Mouse (Mus musculus) cerebellum, adult 9-10 months (tissue): ENCODE data around the gene Gm38431.

Experiments
- DNase-seq: peaks from one replicate; pipeline ENCODE4 v3.0.0; 2022

The Gm38431 gene

DNA sequence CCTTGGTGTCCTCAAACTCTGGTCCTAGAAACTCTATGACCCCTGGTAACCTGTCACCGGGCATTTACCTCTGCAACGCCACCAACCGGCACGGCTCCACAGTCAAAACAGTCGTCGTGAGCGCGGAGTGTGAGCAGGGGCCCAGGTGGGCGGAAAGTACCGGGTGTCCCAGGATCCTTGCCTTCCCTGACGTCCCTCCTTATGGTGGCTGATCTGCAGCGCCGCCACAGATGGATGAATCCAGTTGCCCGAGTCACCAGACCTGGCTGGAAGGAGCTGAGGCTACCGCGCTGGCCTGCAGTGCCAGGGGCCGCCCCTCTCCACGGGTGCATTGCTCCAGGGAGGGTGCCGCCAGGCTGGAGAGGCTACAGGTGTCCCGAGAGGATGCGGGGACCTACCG lies 55.1 kb downstream of the Gm38431 start:
- no peak for DNase-seq

DNA sequence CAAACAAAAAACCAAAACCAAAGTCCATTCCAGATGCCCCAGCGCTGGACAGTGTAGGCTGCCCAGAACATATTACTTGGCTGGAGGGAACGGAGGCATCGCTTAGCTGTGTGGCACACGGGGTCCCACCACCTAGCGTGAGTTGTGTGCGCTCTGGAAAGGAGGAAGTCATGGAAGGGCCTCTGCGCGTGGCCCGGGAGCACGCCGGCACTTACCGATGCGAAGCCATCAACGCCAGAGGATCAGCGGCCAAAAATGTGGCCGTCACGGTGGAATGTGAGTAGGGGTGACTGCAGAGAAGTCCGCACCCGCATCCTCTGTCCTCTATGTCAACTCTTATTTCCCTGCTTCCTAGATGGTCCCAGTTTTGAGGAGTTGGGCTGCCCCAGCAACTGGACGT lies 55.6 kb downstream of the Gm38431 start:
- no peak for DNase-seq

DNA sequence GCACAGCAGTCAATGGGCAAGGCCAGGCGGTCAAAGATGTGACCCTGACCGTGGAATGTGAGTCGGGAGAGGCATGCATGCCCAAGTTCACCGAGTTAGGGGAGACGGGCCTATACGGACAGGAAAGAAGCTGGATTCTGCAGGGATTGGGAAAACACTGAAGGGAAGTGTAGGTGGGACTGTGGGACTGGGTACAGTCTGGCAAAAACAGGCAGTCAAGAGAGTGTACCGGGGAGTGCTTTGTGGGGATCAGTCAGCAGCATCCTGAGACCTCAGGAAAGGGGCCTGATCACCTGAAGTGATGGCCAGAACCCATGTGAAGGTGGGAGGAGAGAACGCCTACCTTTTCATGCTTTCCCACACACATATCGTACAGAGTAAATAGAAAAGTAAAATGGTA lies 56.2 kb downstream of the Gm38431 start:
- no peak for DNase-seq

DNA sequence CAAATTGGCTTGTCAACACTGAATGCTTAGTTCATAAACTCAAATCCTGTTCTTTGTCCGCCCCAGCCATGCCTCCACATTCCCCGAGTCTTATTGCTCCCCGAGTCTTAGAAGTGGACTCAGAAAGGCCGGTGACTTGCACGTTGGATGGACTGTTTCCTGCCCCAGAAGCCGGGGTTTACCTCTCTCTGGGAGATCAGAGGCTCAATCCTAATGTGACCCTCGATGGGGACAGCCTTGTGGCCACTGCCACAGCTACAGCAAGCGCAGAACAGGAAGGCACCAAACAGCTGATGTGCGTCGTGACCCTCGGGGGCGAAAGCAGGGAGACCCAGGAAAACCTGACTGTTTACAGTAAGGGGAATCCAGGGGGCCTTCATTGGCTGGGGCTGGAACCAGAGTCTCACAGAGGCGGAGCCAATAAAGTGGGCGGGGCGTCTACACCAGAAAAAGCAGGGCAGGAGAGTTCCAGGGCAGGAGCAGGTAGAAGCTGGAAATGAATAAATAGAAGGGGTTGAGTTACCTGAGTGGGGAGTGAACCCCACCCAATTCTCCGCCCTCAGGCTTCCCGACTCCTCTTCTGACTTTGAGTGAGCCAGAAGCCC lies 57.2 kb downstream of the Gm38431 start:
- DNase-seq: no peak

DNA sequence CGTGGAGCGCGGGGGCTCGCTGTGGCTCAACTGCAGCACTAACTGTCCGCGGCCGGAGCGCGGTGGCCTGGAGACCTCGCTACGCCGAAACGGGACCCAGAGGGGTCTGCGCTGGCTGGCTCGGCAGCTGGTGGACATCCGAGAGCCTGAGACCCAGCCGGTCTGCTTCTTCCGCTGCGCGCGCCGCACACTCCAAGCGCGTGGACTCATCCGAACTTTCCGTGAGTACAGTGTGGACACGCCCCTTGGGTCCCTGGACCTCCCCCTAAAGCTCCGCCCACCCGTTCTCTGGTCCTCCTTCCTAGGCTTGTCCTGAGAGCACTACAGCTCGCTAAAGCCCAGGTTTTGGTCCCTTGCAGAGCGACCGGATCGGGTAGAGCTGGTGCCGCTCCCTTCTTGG lies 58.7 kb downstream of the Gm38431 start:
- peak; percentile 30 for DNase-seq

DNA sequence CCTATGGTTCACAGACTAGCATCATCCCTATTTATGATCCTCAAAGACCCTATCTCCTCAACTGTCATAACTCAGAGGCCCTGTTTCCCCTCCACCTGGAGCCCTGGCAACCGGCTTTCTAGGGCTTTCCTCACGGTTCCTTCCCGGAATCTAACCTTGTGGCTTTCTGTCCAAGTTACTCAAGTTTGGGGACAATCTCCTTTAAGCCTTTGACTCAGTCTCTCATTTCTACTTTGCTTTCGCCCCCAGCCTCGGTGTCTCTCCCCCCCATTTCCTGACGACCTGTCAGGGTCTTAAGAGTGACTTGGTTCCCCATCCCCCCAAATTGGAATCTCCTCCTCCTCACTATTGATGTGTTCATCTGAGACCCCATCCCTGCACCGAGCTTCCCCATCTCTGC lies 59.3 kb downstream of the Gm38431 start:
- no peak for DNase-seq

DNA sequence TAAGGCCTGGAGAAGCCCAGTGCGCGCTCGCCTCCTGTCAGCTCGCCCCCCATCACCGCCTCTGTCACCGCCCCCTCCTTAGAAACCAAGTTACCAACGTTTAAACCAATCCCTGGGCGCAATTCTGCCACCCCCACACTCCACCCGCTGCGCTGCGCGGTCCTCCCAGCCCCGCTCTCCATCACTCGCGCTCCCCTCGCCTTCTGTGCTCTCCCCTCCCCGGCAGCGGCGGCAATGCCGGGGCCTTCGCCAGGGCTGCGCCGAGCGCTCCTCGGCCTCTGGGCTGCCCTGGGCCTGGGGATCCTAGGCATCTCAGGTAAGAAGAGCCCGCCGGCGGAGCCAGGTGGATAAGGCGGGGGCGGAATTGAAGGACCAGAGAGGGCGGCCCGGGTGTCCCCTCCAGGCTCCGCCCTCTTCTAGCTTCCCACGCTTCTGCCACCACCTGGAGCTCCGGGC lies 59.9 kb downstream of the Gm38431 start, which contains the start of gene Icam5:
TSS of gene Icam5 (plus strand) at position 178 of the 456 bp plus-strand sequence.
- DNase-seq: peak; percentile 24

DNA sequence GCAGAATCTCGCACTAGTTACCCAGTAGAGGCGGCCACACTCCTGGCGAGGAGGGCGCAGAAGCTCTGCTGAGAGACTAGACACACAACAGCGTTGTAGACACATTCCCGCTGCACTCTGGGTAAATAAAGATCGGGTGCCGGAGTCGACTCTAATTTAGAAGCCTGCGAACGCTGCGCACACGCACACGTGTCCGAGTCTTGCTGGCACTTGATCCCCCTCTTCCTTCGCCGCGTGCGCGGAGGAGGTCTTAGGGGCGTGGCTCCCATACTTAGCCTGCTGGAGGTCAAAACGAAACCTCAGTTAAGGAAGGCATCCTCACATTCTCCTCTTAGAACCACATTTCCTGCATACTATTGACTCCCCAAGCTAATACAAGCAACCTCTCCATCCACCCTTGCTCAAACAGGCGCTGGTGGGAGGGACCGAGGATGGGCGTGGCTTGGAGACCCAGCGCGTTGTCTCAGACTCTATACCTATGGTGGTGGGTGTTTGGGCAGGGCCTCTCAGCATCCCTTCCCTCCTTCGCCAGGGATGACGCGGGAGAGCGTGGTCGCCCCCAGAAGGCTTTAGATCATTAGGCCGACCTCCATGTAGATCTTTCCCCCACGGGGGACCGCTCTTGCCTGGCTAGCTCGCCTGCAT lies 60.4 kb downstream of the Gm38431 start:
- DNase-seq: no peak

DNA sequence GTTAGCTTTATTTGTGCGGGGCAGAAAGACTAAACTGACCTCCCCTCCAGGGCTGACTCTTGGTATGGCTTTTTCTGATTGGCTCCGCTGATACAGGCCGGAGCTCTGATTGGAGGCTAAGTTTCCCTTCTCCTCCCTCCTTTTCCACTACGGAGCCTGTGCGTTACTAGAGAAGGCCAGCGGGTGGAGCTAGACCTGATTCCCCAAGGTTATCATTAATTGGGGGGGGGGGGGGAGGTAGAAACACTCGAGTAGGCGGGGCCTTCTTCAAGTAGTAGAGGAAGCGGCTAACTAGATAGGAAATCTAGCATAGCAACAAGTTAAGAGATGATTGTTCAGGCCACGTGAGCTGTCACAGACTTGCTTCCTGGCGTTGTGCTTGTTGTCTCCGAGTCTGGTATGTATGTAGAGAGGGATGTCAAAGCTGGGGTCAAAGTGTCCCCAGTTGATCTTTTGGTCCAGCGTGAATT lies 61.0 kb downstream of the Gm38431 start:
- peak; percentile 84 for DNase-seq

DNA sequence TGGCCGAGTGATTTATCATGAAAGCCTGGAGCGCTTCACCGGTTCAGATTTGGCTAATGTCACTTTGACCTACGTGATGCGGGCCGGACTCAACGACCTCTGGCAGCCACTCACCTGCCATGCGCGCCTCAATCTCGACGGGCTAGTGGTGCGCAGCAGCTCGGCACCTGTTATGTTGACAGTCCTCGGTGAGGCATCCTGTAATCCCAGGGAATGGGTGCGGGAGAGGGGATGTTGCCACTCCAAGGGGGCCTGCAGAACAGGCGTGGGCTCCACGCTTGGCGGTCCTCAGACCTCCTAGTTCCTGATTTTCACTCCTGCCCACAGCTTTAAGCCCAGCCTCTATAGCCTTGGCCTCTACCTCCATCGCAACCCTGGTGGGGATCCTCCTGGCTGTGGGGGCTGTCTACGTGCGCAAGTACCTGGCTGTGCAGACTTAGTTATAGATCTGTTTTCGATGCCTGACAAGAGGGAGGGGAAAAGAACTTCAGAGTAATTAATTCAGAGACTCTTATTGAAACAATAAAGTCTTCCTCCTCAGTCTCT lies 61.7 kb downstream of the Gm38431 start:
- no peak for DNase-seq

DNA sequence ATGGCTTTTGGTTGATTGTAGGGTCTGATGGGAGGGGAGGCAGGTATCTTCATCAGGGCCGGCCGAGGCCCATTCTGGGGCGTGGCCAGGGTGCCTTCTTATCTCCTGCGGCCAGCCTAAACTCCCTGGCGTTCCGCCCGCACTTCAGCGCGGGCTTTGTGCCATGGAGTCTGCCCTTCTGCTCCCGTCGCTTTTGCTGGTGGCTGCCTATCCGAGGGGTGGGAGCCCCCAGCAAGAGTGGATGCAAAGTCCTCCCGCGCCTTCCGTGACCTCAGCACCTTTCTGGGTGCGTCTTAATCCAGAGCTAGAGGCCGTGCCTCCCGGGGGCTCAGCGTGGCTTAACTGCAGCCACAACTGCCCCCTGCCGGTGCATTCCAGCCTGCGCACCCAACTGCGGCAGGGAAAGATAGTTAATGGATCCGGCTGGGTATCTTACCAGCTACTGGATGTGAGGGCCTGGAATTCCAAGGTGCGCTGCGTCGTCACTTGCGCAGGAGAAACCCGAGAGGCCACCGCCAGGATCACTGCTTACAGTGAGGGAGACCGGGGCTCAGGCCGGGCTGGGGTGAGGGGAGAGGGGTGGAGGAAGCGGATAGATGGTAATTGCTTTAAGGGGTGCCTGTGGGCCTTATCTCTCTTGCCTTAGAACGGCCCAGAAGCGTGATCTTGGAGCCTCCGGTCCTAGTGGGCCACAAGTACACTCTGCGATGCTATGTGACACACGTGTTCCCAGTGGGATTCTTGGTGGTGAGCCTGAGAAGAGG lies 62.3 kb downstream of the Gm38431 start, which contains the start of gene Icam4:
TSS of gene Icam4 (plus strand) at position 83 of the 764 bp plus-strand sequence.
- peak; percentile 56 for DNase-seq

DNA sequence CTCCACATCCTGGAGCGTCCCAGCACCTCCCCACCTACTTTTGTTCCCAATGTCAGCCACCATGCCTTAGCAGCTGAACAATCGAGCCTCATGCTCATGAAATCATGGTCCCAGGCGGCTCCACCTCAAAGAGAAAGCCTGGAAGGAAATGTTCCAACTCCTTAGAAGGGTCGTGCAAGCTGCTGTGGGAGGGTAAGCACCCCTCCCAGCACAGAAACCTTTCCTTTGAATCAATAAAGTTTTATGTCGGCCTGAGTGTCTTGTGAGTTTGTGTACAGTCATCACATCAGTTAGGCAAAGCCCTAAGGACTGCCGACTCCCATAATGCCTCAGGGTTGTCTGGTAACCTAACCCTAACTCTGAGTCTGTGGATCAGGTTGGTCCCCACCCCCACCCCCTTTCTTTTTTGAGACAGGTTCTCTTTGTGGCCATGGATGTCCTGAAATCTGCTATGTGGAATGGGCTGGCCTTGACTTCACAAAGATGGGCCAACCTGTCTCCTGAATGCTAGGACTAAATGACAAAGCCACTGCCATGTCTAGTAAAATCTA lies 63.2 kb downstream of the Gm38431 start:
- DNase-seq: no peak

DNA sequence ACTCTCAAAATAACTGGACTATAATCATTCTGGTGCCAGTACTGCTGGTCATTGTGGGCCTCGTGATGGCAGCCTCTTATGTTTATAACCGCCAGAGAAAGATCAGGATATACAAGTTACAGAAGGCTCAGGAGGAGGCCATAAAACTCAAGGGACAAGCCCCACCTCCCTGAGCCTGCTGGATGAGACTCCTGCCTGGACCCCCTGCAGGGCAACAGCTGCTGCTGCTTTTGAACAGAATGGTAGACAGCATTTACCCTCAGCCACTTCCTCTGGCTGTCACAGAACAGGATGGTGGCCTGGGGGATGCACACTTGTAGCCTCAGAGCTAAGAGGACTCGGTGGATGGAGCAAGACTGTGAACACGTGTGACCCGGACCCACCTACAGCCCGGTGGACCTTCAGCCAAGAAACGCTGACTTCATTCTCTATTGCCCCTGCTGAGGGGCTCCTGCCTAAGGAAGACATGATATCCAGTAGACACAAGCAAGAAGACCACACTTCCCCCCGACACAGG lies 64.0 kb downstream of the Gm38431 start:
- DNase-seq: no peak

DNA sequence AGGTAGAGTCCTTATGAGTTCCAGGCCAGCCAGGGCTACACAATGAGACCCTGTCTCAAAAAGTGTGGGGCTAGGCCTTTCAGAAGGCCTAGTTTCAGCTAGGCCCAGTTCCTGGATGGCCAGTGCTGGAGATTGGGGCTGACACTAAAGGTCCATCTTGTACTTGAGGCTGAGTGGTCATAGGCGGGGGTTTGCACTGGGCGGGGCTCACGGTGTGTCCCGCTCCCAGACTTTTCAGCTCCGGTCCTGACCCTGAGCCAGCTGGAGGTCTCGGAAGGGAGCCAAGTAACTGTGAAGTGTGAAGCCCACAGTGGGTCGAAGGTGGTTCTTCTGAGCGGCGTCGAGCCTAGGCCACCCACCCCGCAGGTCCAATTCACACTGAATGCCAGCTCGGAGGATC lies 64.9 kb downstream of the Gm38431 start:
- DNase-seq: no peak

DNA sequence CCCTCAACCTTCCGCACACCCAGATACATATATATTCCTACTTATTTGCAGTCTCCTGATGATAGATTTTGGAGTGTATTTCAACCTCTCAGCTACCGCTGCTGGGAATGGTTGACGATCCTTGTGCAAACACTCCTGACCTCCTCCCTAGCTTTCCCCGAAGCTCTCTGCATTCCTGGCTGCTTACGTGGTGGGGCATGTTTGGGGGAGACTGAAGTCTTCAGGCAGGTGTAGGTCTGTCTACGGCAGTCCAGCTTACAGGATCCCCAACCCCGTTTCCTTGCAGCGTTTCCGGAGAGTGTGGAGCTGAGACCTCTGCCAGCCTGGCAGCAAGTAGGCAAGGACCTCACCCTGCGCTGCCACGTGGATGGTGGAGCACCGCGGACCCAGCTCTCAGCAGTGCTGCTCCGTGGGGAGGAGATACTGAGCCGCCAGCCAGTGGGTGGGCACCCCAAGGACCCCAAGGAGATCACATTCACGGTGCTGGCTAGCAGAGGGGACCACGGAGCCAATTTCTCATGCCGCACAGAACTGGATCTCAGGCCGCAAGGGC lies 66.5 kb downstream of the Gm38431 start:
- no peak for DNase-seq

DNA sequence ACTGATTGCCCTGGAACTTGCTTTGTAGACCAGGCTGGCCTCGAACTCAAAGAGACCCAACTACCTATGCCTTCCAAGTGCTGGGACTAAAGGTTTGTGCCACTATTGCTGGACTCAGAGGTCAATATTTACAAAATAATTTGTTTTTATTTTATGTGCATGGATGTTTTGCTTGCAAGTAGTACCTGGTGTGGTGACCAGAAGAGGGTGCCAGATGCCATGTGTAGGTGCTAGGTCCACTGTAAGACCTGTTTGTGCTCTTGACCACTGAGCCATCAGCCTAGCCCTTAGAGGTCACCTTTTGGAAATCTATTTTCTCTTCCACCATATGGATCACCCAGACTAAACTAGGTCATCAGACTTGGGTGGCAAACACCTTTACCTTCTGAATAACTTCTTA lies 69.1 kb downstream of the Gm38431 start:
- no peak for DNase-seq

DNA sequence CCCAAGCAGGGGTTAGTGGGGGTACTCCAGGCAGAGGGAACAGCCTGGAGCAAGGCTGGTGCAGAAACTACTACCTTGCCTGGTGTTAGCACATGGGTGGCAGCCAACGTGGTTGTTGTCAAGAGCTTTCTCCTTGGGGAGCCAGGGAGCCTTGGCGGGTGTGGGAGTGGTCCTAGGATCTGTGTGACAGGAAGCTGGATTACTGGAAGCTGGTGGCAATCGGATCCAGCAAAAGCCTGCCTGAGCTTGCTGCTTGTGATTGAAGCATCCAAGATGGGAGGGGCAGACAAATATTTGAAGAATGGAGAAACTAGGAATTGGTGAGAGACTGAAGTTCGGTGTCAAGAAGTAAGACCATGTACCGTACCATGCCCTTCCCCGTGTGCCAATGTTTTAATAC lies 69.5 kb downstream of the Gm38431 start:
- no peak for DNase-seq

DNA sequence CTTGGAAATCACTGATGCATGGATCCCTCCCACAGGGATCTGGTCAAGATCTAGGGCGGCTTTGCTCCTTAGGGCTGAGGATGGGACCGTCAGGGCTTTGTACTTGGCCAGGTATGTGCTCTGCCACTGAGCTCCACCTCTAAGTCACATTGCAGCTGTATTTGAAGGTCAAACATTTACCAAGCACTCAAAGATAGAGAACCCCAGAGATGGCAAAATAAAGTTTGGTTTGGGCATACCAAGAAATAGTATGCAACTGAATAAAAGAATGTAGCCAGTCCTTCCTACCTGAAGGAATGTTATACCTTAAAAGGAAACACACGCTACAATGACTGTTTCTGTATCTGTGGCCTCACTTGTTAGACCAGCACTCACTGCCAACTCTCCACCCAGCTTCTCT lies 70.4 kb downstream of the Gm38431 start:
- DNase-seq: no peak

DNA sequence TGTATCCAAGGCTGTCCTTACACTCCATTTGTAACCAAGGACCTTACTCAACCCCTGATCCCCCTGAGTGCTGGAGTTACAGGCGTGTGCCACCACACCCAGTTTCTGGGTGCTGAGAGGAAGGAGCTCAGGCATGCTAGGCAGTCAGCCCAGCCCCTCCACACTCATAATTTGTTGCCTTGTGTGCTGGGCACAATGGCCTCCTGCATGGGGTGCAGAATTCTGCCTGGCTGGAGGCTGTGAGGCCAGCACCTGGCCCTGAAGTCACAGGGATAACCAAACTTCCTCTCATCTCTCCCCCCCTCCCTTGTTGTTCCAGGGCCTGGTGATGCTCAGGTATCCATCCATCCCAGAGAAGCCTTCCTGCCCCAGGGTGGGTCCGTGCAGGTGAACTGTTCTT lies 73.2 kb downstream of the Gm38431 start:
- no peak for DNase-seq
